Mouse (Mus musculus) MEL (cell line): ENCODE measurements around the gene Rtbdn. TPM values are rescaled to one million over a fixed set of nuclear protein-coding genes. Genes with fewer than 3 reads are reported as not detected.

Source experiments
- DNase-seq: peaks from one replicate; pipeline ENCODE4 v3.0.0; 2011; ENCODE audit warnings: low read depth, low spot score
- H3K27ac ChIP-seq: 2 replicates; pipeline ENCODE4 v1.5.1; 2012; ENCODE audit warnings: low read depth, mild to moderate bottlenecking, control low read depth, low read length, moderate library complexity; ENCODE audit not compliant: control insufficient read depth
- H3K27me3 ChIP-seq, 2 experiments: fragments of 150-350 bp in 1 of 2; sonication (generic) in 1 of 2; 2 replicates each; pipeline ENCODE4 v1.6.1; 2012; ENCODE audit warnings: low read length in 2 of 2, mild to moderate bottlenecking in 2 of 2, improper control_type of control experiment in 1 of 2, moderate library complexity in 1 of 2; ENCODE audit not compliant: insufficient read depth in 2 of 2, control insufficient read depth in 1 of 2
- H3K36me3 ChIP-seq, 2 experiments: 2 replicates each; pipeline ENCODE4 v1.6.1; 2012 to 2014; ENCODE audit warnings: low read length in 2 of 2, improper control_type of control experiment in 1 of 2, inconsistent platforms in 1 of 2, mild to moderate bottlenecking in 1 of 2; ENCODE audit not compliant: insufficient read depth in 2 of 2, control insufficient read depth in 1 of 2
- H3K4me1 ChIP-seq, 2 experiments: fragments of 150-350 bp in 1 of 2; sonication (generic) in 1 of 2; 2 replicates each; pipeline ENCODE4 v1.6.1; 2012; ENCODE audit warnings: low read length in 2 of 2, improper control_type of control experiment in 1 of 2, mild to moderate bottlenecking in 1 of 2; ENCODE audit not compliant: insufficient read depth in 2 of 2, control insufficient read depth in 1 of 2
- H3K4me3 ChIP-seq, 2 experiments: fragments of 150-350 bp in 1 of 2; sonication (generic) in 1 of 2; 2 replicates each; pipeline ENCODE4 v1.5.1; 2012; ENCODE audit warnings: low read depth in 2 of 2, low read length in 2 of 2, mild to moderate bottlenecking in 2 of 2, moderate library complexity in 2 of 2, control low read depth in 1 of 2, improper control_type of control experiment in 1 of 2; ENCODE audit not compliant: control insufficient read depth in 1 of 2, insufficient read depth in 1 of 2
- H3K79me2 ChIP-seq: 2 replicates; pipeline ENCODE4 v1.6.1; 2012; ENCODE audit warnings: mild to moderate bottlenecking, low read length, moderate library complexity; ENCODE audit not compliant: control insufficient read depth, poor library complexity, insufficient read depth
- H3K9ac ChIP-seq: 2 replicates; pipeline ENCODE4 v1.6.1; 2012; ENCODE audit warnings: low read depth, mild to moderate bottlenecking, control low read depth, low read length, moderate library complexity; ENCODE audit not compliant: control insufficient read depth, poor library complexity, severe bottlenecking
- H3K9me3 ChIP-seq: fragments of 150-350 bp; sonication (generic); replicated peaks from 2 replicates; pipeline ENCODE4 v1.6.1; 2012; ENCODE audit warnings: mild to moderate bottlenecking, low read length, improper control_type of control experiment, moderate library complexity; ENCODE audit not compliant: insufficient read depth
- CHD2 ChIP-seq: IDR thresholded peaks from 2 replicates; pipeline ENCODE4 v1.6.1; 2011; ENCODE audit warnings: low read length, improper control_type of control experiment
- CTCF ChIP-seq, 3 experiments: IDR thresholded peaks in 2 of 3; conservative IDR thresholded peaks in 1 of 3; 2 replicates each; pipeline ENCODE4 v1.5.1; 2011 to 2012; ENCODE audit warnings: low read length in 3 of 3, low read depth in 2 of 3, mild to moderate bottlenecking in 2 of 3, improper control_type of control experiment in 1 of 3, inconsistent platforms in 1 of 3, mixed read lengths in 1 of 3, moderate library complexity in 1 of 3; ENCODE audit not compliant: control insufficient read depth in 1 of 3, insufficient read depth in 1 of 3, poor library complexity in 1 of 3, severe bottlenecking in 1 of 3
- ELF1 ChIP-seq: IDR thresholded peaks from 2 replicates; pipeline ENCODE4 v1.6.1; 2014; ENCODE audit warnings: low read depth, mild to moderate bottlenecking, inconsistent platforms, low read length, improper control_type of control experiment, moderate library complexity
- GABPA ChIP-seq: IDR thresholded peaks from 2 replicates; pipeline ENCODE4 v1.6.1; 2012; ENCODE audit warnings: low read depth, mild to moderate bottlenecking, inconsistent platforms, low read length, improper control_type of control experiment, moderate library complexity
- HCFC1 ChIP-seq: IDR thresholded peaks from 2 replicates; pipeline ENCODE4 v1.6.1; 2012; ENCODE audit warnings: low read depth, mild to moderate bottlenecking, inconsistent platforms, low read length, improper control_type of control experiment, moderate library complexity
- KAT2A ChIP-seq: conservative IDR thresholded peaks from 2 replicates; pipeline ENCODE4 v1.6.1; 2012; ENCODE audit warnings: low read depth, low read length, improper control_type of control experiment, inconsistent platforms
- MAX ChIP-seq: IDR thresholded peaks from 2 replicates; pipeline ENCODE4 v1.6.1; 2011; ENCODE audit warnings: low read length, improper control_type of control experiment
- MAZ ChIP-seq: IDR thresholded peaks from 2 replicates; pipeline ENCODE4 v1.6.1; 2012; ENCODE audit warnings: low read depth, mild to moderate bottlenecking, inconsistent platforms, low read length, improper control_type of control experiment
- MEF2A ChIP-seq: IDR thresholded peaks from 2 replicates; pipeline ENCODE4 v1.6.1; 2014; ENCODE audit warnings: low read depth, mild to moderate bottlenecking, inconsistent platforms, low read length, improper control_type of control experiment; ENCODE audit not compliant: poor library complexity, insufficient replicate concordance, severe bottlenecking; ENCODE audit errors: extremely low read depth
- MXI1 ChIP-seq: IDR thresholded peaks from 2 replicates; pipeline ENCODE4 v1.6.1; 2011; ENCODE audit warnings: mild to moderate bottlenecking, low read depth, low read length, improper control_type of control experiment
- MYB ChIP-seq: IDR thresholded peaks from 2 replicates; pipeline ENCODE4 v1.6.1; 2011; ENCODE audit warnings: mild to moderate bottlenecking, low read depth, low read length, improper control_type of control experiment
- NELFE ChIP-seq: IDR thresholded peaks from 2 replicates; pipeline ENCODE4 v1.6.1; 2011; ENCODE audit warnings: low read depth, low read length, improper control_type of control experiment
- SIN3A ChIP-seq: IDR thresholded peaks from 2 replicates; pipeline ENCODE4 v1.6.1; 2012; ENCODE audit warnings: low read length, improper control_type of control experiment, inconsistent platforms
- TBP ChIP-seq: IDR thresholded peaks from 2 replicates; pipeline ENCODE4 v1.8.0; 2011; ENCODE audit warnings: low read depth, low read length, improper control_type of control experiment
- TCF12 ChIP-seq: IDR thresholded peaks from 2 replicates; pipeline ENCODE4 v1.6.1; 2014; ENCODE audit warnings: low read depth, mild to moderate bottlenecking, inconsistent platforms, low read length, improper control_type of control experiment, moderate library complexity
- UBTF ChIP-seq: IDR thresholded peaks from 2 replicates; pipeline ENCODE4 v1.6.1; 2012; ENCODE audit warnings: low read depth, mild to moderate bottlenecking, inconsistent platforms, low read length, improper control_type of control experiment, moderate library complexity, borderline replicate concordance; ENCODE audit not compliant: insufficient read depth
- USF2 ChIP-seq, 2 experiments: IDR thresholded peaks; 2 replicates each; pipeline ENCODE4 v1.6.1; 2011 to 2012; ENCODE audit warnings: improper control_type of control experiment in 2 of 2, low read length in 2 of 2, borderline replicate concordance in 1 of 2, inconsistent platforms in 1 of 2, low read depth in 1 of 2, mild to moderate bottlenecking in 1 of 2; ENCODE audit not compliant: insufficient read depth in 1 of 2
- ZC3H11A ChIP-seq: IDR thresholded peaks from 2 replicates; pipeline ENCODE4 v1.6.1; 2012; ENCODE audit warnings: low read depth, mild to moderate bottlenecking, inconsistent platforms, low read length, improper control_type of control experiment
- polyA plus RNA-seq, 2 experiments: library from polyadenylated mRNA; stranded (reverse) in 1 of 2; unstranded in 1 of 2; fragments of >175 nt in 1 of 2; fragments of >200 nt in 1 of 2; gene quantifications; 2 replicates each; pipeline versions ENCODE4 v1.2.1 to v1.2.4; 2012; ENCODE audit warnings: low replicate concordance in 2 of 2, low read depth in 1 of 2; ENCODE audit not compliant: insufficient read length in 2 of 2, insufficient read depth in 1 of 2, missing spikeins in 1 of 2
- total RNA-seq: library from RNA; depleted of rRNA; stranded (reverse); fragments of 300-350 nt; gene quantifications from 2 replicates; pipeline ENCODE4 v1.2.3, GENCODE M21; 2012

Gene Rtbdn
- total and polyA plus RNA-seq, 3 experiments = 0.08 to 0.11 TPM; not detected in 1

GRCm38 (mm10) chr8:84987388-84987787, 40.6 kb downstream of the Rtbdn start:
- Histone ChIP-seq H3K4me3 (no peak overlapping the region), H3K4me1 (peaks cover 4 to 46% of the 10 kb centered on the region in 2 experiments)
- TF ChIP-seq ZC3H11A (no peak), MAZ (no peak), UBTF (no peak), USF2 (IDR thresholded peaks at IDR 0.05; ENCODE audit: borderline replicate concordance in 1 of 2, insufficient read depth in 1 of 2, low read depth in 1 of 2, low read length in 2 of 2) (no peak), HCFC1 (no peak), CHD2 (no peak), MYB (no peak), SIN3A (no peak), CTCF (IDR thresholded peaks at IDR 0.05 in 2 of 3, conservative IDR thresholded peaks at IDR 0.05 in 1 of 3; ENCODE audit: control insufficient read depth in 1 of 3, insufficient read depth in 1 of 3, low read depth in 2 of 3, low read length in 3 of 3, poor library complexity in 1 of 3, severe bottlenecking in 1 of 3) (no peak)
- TF ChIP-seq, all 39 proteins: peak for 0
- H3K27ac ChIP-seq = peak overlapping the region; percentile 91
- H3K9me3 ChIP-seq = no peaks in the 10 kb centered on the region
- peaks cover 0 to 37% of the 10 kb centered on the region in 2 experiments; a peak in 2 of 4 replicates for H3K36me3 ChIP-seq
- no peak for DNase-seq
- peaks cover 6% of the 10 kb centered on the region; the same call in 1 of the 2 replicates for H3K79me2 ChIP-seq
- H3K9ac ChIP-seq = no peak overlapping the region; the same call in none of the 2 replicates
- H3K27me3 ChIP-seq = no peaks in the 10 kb centered on the region

DNA sequence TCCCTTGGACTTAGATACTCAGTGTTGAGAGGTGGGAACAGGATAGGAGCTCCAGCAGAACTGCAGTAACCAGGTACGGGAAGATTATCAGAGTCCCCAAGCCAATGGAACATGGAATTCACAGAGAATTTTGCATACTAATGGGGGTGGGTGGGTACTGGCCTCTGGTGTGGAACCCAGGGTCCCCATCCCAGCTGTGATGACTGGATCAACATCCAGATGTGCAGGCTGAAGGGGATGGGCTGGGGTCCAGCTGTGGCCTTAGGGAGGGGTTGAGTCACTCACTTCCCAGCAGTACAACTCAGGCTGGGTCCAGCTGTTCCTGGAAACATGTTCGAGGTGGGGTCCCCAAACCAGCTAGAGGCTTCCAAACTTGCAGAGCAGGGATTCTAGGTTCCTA, 41.1 kb downstream of the Rtbdn start:
- Histone ChIP-seq H3K9me3 (no peaks in the 10 kb centered on the region), H3K4me3 (no peak overlapping the region), H3K27me3 (no peaks in the 10 kb centered on the region), H3K79me2 (peaks cover 6% of the 10 kb centered on the region; the same call in 1 of the 2 replicates), H3K36me3 (peaks cover 0 to 33% of the 10 kb centered on the region in 2 experiments; a peak in 2 of 4 replicates), H3K4me1 (peaks cover 1 to 40% of the 10 kb centered on the region in 2 experiments), H3K9ac (no peak overlapping the region), H3K27ac (no peak overlapping the region)
- DNase-seq = no peak
- TF ChIP-seq MAX (no peak), NELFE (no peak), MXI1 (no peak), CHD2 (no peak), ELF1 (no peak), GABPA (no peak), KAT2A (no peak), TBP (no peak), TCF12 (no peak), MEF2A (no peak)
